Comparison of ENCODE assay signal across 8 mouse cellular contexts in the genomic region with DNA sequence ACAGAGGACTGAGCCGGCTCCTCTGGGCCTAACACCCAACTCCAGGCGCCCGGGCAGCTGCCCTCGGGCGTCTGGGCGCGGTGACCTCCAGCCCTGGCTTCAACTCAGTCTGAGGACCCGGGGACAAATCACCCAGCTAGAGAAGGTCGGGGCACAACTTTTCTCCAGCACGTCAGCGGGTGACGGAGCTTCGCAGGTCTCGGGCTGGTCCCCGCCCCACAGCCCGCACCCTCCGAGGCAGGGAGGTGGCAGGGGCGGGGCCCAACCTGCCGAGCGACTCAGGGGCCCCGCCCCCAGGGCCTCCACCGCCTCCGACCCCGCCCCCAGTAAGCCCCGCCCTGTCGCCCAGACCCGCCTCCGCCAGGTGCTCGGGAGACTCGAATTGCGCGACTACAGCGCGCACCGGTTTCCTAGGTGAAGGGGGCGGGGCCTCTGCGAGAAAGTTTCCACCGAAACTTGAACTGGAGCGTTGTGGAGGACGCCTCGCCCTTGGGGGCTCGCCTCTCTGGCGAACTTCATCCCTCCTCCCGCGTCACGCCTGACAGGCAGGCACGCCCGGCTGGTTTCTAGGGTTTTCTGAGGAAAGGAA. TPM values are rescaled to one million over a fixed set of nuclear protein-coding genes. Genes with fewer than 3 reads are reported as not detected.
DNase-seq lines count a peak whose midpoint lies in the region; ATAC-seq lines count a peak whose summit lies in the region.

TSS of gene Glt28d2 (minus strand) at position 278 of the 589 bp plus-strand sequence.
TSS of gene Gm37240 (minus strand) at position 280 of the 589 bp plus-strand sequence.

- DNase-seq in WW6 (ENCODE audit: low read depth, low spot score) = peak; percentile 85
- peak; percentile 29 to 36 for DNase-seq in cerebellum, postnatal 36 days
- DNase-seq in frontal cortex, postnatal 36 days (ENCODE audit: low spot score in 2 of 2) = peak; percentile 43 to 55
- peak; percentile 38 to 50 for DNase-seq in layer of hippocampus, postnatal 36 days
- peak; percentile 93 for DNase-seq in lung, postnatal 36 days
- DNase-seq in retina, postnatal 7 days (ENCODE audit: low read depth, low spot score) = peak; percentile 65
- peak; percentile 82 to 86 for DNase-seq in urinary bladder, adult 18-20 months (ENCODE audit: low spot score in 2 of 2)

- peak within 1 kb of the TSS; percentile 16 for H3K9ac ChIP-seq in hindbrain, embryonic 15.5 days

- under 1% methylated on average over 42 of the region's 48 CpGs for WGBS in hindbrain, embryonic 15.5 days

- H3K36me3 ChIP-seq in hindbrain, embryonic 15.5 days = no peaks in the 10 kb centered on the region

- no peak within 1 kb of the TSS for H3K27ac ChIP-seq in hindbrain, embryonic 15.5 days (replicated peaks)

- H3K4me2 ChIP-seq in hindbrain, embryonic 15.5 days = peak within 1 kb of the TSS; percentile 98

- H3K4me3 ChIP-seq in hindbrain, embryonic 15.5 days = peak within 1 kb of the TSS; percentile 53

- ATAC-seq in hindbrain, embryonic 15.5 days (ENCODE audit: low FRiP score, low read depth) = peak; percentile 90

- peaks cover 25% of the 10 kb centered on the region for H3K27me3 ChIP-seq in hindbrain, embryonic 15.5 days

- H3K4me1 ChIP-seq in hindbrain, embryonic 15.5 days (replicated peaks) = peaks cover 18% of the 10 kb centered on the region

- no peaks in the 10 kb centered on the region for H3K9me3 ChIP-seq in hindbrain, embryonic 15.5 days

RNA-seq across cellular contexts. Expression of gene Glt28d2, which starts in this region (rescaled TPM):
- 0.21 and 0.24 TPM in 2 replicates for polyA plus RNA-seq in hindbrain, embryonic 15.5 days (2015; fragmentation: Nextera tagmentation; extraction: Ambion mirVana)
- under 1 TPM; 0.25 to 0.30 TPM for total RNA-seq in layer of hippocampus, postnatal 36 days (2021)

RNA-seq across cellular contexts. Expression of gene Gm37240, which starts in this region (rescaled TPM):
- polyA plus RNA-seq in hindbrain, embryonic 15.5 days (2015; fragmentation: Nextera tagmentation; extraction: Ambion mirVana) = 0.80 and 0.87 TPM in 2 replicates
- total RNA-seq in layer of hippocampus, postnatal 36 days (2021) = not detected

Comparison
In these comparisons a context has a peak if more than half of its experiments do, and no peak if none do; other contexts are left out.
1. Peak in ATAC-seq, H3K4me3 ChIP-seq, H3K9ac ChIP-seq and H3K4me2 ChIP-seq in hindbrain, embryonic 15.5 days; RNA of the genes that start here not detected or under 1 TPM.
2. Peak in DNase-seq in layer of hippocampus, postnatal 36 days; RNA of the genes that start here not detected or under 1 TPM.
3. DNase-seq: peak in every context shown above with its lines; median percentile 93 in lung, postnatal 36 days; 85 in WW6; 84 in urinary bladder, adult 18-20 months; 65 in retina, postnatal 7 days; 49 in frontal cortex, postnatal 36 days; 44 in layer of hippocampus, postnatal 36 days; 32 in cerebellum, postnatal 36 days.